Mouse (Mus musculus) spleen, embryonic (tissue): Measurements from ENCODE around the gene Dagla.

Experiments used
- CTCF ChIA-PET: fragments of 350-600 bp; sonication (Branson Sonifier 250); formaldehyde crosslinking; loops from one replicate; lab custom pipeline; 2022; lab: Charles Lee

Dagla gene

GRCm38 (mm10) chr19:10286458-10286872 lies 18.2 kb downstream of the Dagla start:
- CTCF ChIA-PET = no interaction called here

DNA sequence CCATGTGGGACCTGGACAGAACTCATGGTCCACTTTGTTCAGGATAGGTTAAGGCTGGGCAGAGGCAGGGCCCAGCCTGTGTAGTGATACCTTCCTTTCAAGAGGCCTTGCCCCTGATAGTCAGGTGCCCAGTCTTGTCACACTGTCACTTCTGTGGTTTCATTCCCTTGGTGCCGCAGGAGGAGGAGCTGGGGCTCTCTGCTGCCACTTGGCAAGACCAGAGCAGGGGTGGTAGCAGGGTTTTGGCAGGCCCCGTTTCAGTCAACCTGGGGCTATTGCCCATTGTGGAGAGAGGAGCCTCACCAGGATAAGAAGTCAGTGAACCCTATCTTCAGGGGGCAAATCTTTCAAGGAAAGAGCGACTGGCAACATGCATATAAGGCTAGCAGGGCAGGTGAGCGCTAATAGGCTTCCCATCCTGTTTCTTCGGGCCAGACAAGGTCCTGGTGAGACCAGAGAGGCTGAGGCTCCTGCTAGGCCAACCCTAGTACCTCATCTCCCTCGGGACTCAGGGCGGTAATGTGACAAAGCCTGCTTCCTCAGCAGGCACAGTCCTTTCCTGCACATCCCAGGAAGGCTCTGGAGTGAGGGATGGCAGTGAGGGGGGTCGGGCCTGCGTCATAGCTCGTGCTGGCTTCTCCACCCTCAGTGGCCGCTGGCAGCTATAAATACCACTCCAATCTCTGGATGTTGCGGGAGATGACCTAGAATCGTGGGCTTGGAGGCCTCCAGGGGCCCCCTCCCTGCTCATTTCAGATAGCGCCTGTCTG lies 23.7 kb downstream of the Dagla start:
- CTCF ChIA-PET = no interaction called here

DNA sequence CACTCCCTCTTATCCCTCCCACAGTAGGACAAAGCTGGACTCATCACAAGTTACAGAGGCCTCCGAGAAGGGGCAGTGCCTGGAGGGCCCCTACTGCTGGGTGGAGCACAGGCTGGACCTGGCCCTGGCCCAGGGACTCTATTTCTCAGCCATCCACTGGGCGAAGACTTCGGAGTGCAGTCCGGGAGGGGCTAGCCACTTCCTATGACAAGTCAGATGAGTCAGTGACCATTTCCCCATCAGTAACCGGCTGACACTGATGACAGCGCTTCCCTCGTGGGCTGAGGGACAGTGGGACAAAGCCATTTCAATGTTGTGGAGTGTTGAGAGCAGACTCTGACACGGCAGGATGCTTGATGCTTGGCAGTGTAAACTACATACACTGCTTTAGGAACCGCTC lies 25.0 kb downstream of the Dagla start:
- CTCF ChIA-PET = interaction anchor here (0.6 kb wide), 1 partner anchor 54 kb away, joined by 5 read pairs; no protein-coding TSS in a partner anchor

DNA sequence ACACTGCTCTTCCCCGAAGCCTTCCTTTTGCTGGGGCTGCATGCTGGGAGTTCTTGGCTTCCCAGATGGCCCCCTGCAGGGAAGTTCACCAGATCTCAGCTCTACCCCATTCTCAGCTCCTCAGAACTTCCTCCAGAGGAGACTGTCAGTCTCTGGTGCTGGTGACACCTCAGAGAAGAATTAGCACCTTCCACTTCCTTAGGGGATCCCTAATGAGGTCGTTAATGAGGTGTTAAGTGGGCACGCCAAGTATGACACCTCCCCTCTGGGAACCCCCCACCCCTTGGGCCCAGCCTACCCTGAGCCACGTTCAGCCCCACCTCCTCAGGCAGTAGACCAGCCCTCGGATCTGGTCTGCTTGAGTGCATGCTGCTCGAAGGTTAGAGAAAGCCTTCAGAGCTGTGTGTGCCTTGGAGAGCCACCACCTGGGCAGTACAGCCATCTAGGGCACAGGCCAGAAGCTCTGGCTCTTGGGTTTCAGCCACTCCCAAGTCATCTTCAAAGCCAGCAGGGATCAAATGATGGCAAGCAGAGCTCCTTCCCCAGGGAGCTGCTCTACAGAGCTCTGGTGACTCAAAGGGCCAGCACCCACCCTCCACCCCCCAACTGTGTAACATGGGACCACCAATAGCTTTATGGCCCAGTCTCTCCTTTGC lies 25.9 kb downstream of the Dagla start:
- CTCF ChIA-PET = interaction anchor here (0.6 kb wide), 1 partner anchor 55 kb away, joined by 5 read pairs; no protein-coding TSS in a partner anchor

- CTCF ChIA-PET = interaction anchor here (0.6 kb wide), 1 partner anchor 186 kb away, joined by 3 read pairs; no protein-coding TSS in a partner anchor
Measured at GRCm38 (mm10) chr19:10277759-10278158, 26.9 kb downstream of the Dagla start.

DNA sequence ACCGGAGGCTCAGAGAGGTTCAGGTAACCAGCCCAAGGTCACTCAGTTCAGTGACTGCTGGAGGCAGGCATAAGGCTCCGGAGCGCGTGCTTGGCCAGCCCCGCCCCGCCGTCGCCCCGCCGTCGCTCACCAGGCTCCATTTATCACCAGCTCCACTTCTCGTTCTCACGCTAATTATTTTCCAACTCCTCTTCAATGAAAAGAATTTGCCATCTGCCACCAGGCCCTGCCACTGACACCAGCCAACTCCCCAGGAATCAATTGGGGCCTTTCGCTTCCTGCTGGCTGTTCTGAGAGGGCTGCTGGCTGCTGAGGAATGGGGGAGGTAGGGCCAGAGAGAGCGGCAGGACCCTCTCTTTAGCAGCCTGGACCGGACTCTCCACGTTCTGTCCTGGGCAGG lies 27.3 kb downstream of the Dagla start:
- CTCF ChIA-PET = interaction anchor here (0.6 kb wide), 1 partner anchor 186 kb away, joined by 3 read pairs; no protein-coding TSS in a partner anchor

DNA sequence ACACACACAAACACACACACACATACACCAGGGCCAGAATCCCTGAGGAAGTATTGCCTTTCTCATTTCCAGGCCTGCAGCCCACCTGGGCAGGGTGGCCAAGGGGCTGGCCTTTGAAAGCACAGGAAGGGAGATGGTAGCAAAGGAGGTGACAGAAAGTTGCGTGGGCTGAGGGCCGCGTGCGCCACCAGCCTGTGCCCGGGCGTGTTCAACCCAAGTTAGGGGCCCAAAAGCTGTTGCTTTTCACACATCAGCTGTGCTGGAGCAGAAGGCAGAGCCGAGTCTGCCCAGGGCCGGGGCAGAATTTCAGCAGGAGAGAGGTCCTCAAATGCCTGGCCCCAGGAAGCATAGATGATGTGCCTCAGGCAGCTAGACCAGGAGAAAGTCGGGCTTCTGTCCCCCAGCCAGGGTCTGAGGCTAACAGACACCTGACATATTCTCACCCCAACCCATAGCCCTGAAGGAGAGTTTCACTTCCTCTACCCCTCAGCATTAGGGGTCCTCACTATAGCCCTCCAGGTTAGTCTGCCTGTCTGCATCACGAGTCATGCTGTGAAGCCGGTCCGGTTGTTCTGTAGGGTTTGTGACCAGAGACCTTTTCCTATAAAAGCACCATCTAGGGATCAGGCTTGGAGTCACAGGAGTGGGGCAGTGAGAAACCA lies 28.1 kb downstream of the Dagla start:
- CTCF ChIA-PET = no interaction called here

GRCm38 (mm10) chr19:10274056-10274455 lies 30.6 kb downstream of the Dagla start:
- CTCF ChIA-PET = no interaction called here

GRCm38 (mm10) chr19:10272746-10273145 lies 31.9 kb downstream of the Dagla start:
- CTCF ChIA-PET = no interaction called here

DNA sequence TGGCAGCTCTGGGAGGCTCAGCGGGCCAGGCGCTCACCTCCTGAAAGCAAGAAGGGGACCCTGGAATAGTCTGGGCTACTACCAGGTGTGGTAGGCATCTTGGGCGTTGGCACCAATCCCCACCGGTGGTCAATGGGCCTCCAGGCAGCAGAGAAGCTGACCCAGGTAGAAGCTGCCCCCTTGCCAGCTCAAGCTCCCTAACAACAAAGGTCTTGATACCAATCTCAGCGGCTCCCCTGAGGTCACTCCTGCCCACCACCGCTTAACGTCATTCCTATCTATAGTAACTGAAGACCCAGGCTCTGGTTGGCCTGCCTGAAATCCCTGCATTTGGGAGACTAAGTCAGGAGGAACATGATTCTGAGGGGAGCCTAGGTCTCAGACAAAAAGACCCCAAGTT lies 33.1 kb downstream of the Dagla start:
- CTCF ChIA-PET = no interaction called here

DNA sequence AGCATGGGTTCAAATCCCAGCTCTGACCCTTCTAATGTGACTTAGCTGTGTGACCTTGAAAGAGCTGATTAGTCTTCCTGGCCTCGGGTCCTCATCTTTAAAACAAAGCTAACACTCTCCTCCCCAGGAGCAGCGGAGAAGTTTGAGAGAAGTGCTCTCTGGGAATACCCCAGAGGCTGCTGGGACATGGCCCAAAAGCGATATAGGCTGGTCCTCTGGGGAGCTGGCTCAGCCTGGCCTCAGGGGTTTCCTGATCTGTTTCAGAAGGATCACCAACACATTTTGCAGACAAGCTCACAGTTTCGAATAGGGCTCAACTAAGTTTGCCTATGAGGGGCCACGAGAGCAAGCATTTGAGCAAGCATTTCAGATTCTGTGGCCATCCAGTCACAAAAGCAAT lies 34.3 kb downstream of the Dagla start:
- CTCF ChIA-PET = no interaction called here

- CTCF ChIA-PET = no interaction called here
Measured at GRCm38 (mm10) chr19:10268851-10269250, 35.8 kb downstream of the Dagla start.

- CTCF ChIA-PET = no interaction called here
Measured at GRCm38 (mm10) chr19:10267953-10268352, 36.7 kb downstream of the Dagla start.

GRCm38 (mm10) chr19:10267057-10267456 lies 37.6 kb downstream of the Dagla start:
- CTCF ChIA-PET = interaction anchor here (1.2 kb wide), 1 partner anchor 39 kb away, joined by 3 read pairs; no protein-coding TSS in a partner anchor

DNA sequence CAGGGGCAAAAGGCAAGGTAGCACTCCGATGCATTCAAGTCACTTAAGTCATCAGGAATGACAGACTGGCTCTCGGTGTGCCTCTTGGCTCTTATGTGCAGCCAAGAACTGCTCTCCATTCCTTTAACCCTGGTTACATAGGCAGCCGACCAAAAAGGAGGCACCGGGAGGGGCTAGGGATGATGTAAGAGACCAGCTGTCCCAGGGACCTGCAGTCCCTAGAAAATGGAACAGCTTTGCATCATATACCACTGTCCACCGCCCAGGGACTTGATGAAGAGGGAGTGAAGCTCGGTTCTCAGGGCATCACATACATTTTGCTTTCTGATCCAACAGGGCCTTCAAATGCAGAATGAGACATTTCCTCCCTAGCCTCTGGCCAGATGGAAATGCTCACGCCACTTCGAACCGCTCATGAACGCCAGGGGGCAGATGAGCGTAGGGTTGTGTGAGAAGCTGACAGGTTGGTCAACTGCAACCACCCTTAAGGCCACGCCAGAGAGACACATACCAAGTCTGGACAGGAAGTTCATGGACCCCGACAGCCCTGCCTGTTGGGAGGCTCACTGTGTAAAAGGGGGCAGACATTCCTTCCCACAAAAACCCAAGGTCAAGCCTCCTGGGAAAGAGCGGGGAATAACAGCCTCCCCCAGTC lies 38.4 kb downstream of the Dagla start:
- CTCF ChIA-PET = interaction anchor here (1.2 kb wide), 1 partner anchor 39 kb away, joined by 3 read pairs; no protein-coding TSS in a partner anchor

- CTCF ChIA-PET = no interaction called here
Measured at GRCm38 (mm10) chr19:10261369-10261768, 43.3 kb downstream of the Dagla start.

- CTCF ChIA-PET = no interaction called here
Measured at GRCm38 (mm10) chr19:10258279-10259011, 46.2 kb downstream of the Dagla start.

- CTCF ChIA-PET = no interaction called here
Measured at GRCm38 (mm10) chr19:10248128-10248527, 56.5 kb downstream of the Dagla start.

DNA sequence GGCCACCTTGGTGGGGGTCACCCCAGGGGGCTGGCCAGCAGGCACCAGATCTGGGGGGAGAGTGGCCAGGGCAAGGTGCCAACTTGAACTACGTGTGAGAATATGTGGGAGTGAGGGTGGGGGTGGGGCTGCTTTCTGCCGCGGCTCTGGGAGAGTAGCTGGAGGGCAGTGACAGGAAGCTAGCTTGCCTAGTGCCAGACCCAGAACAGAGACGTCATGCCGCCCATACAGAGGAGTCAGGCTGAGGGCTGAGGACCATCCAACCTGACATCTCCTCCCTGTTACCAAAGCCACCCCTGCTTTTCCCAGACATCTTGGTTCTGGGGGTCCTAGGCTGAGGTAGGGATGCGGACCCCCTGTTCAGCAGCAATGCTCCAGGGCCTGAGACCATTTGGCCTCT lies 57.5 kb downstream of the Dagla start:
- CTCF ChIA-PET = no interaction called here

DNA sequence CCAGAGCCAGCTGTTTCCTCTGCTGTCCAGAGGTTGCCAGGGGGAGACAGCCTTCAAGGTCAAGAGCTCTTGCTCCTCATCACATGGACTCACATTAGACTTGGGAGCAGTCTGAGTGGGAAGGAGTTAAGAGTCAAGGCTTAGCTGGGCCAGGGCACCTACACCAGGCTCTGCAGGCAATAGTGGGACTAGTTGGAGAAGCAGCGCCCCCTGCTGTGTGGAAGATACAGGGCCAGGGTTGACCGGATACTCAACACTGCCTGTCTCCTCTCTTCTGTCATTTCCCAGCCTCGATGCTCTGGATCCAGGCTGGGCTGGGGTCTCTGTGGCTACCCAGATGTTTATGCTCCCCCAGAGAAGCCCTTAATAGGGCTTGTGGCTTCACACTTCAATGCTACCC lies 60.5 kb downstream of the Dagla start:
- CTCF ChIA-PET = interaction anchor here (1.0 kb wide), 1 partner anchor 244 kb away, joined by 3 read pairs; no protein-coding TSS in a partner anchor

DNA sequence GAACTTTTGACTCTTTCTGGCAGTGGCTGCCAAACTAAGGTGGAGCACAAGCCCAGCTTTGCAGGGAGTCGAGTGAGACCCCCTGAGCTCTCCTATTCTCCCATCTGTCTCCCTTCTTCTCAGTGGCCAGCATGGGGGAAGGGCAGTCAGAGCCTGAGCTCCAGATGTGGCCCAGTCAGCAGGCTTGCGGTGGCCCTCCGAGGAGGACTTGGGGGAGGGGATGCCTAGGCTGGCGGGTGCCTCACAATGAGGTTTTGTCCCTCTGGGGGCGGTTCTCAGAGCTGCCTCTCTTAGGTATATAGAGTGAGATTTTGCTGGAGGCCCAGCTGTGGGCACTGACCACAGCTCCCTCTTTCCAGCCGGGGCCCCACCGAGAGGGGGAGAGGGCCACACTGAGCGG lies 61.8 kb downstream of the Dagla start:
- CTCF ChIA-PET = interaction anchor here (0.7 to 1.0 kb wide), 2 partner anchors 17 to 243 kb away, joined by 3 to 5 read pairs; no protein-coding TSS in a partner anchor
